Mouse (Mus musculus) megakaryocyte, embryonic 14.5 days (primary cell): ENCODE measurements around the gene Nectin3.

ENCODE experiments used
- FLI1 ChIP-seq: IDR thresholded peaks from 2 replicates; pipeline ENCODE4 v1.6.1; 2012; ENCODE audit warnings: low read length, inconsistent platforms, mixed read lengths
- GATA1 ChIP-seq: IDR thresholded peaks from 3 replicates; pipeline ENCODE4 v1.6.1; 2012; ENCODE audit warnings: mixed read lengths, low read length, inconsistent platforms, borderline replicate concordance

- TF ChIP-seq GATA1 = no peak
- TF ChIP-seq FLI1 = no peak
Observed at GRCm38 (mm10) chr16:46451421-46451820, 46.9 kb downstream of the Nectin3 start.
